Mouse (Mus musculus): ENCODE measurements at regions not wholly inside any gene's neighbourhood (a gene's known extent, or its start where the extent isn't known, plus 50 kb on each side); places are given as distances from the start of the nearest gene placed in this dataset.

- Histone ChIP-seq H3K4me2 (replicated peaks) (no peak overlapping the region), H3K27ac (no peak overlapping the region), H3K9me3 (replicated peaks) (no peaks in the 10 kb centered on the region), H3K4me3 (no peak overlapping the region), H3K36me3 (no peaks in the 10 kb centered on the region), H3K27me3 (no peaks in the 10 kb centered on the region), H3K4me1 (no peaks in the 10 kb centered on the region), H3K9ac (no peak overlapping the region)
- no peak for ATAC-seq (ENCODE audit: low FRiP score)
- 70% methylated on average over 6 of the region's 6 CpGs for WGBS
These were observed 81.8 kb downstream of the Tbx18 start for GRCm38 (mm10) chr9:87649015-87649978.

- no peaks in the 10 kb centered on the region for H3K9me3 ChIP-seq (replicated peaks)
- ATAC-seq (ENCODE audit: low FRiP score): no peak
- 52% methylated on average over 5 of the region's 5 CpGs for WGBS
These were observed 82.7 kb downstream of the Tbx18 start for GRCm38 (mm10) chr9:87648317-87648716.

GRCm38 (mm10) chr9:87645032-87645431, 86.0 kb downstream of the Tbx18 start:
- Histone ChIP-seq H3K27ac (no peak overlapping the region), H3K27me3 (no peaks in the 10 kb centered on the region), H3K9ac (no peak overlapping the region), H3K4me2 (replicated peaks) (no peak overlapping the region), H3K4me1 (no peaks in the 10 kb centered on the region), H3K9me3 (replicated peaks) (no peaks in the 10 kb centered on the region), H3K4me3 (no peak overlapping the region), H3K36me3 (no peaks in the 10 kb centered on the region)
- no peak for ATAC-seq (ENCODE audit: low FRiP score)
- WGBS: 87% methylated on average over 5 of the region's 5 CpGs

More at GRCm38 (mm10) chr9:87648317-87648716, 82.7 kb downstream of the Tbx18 start:
- H3K4me1 ChIP-seq: no peaks in the 10 kb centered on the region
- H3K27me3 ChIP-seq: no peaks in the 10 kb centered on the region
- H3K36me3 ChIP-seq: no peaks in the 10 kb centered on the region
- no peak overlapping the region for H3K9ac ChIP-seq
- no peak overlapping the region for H3K27ac ChIP-seq
- no peak overlapping the region for H3K4me3 ChIP-seq
- no peak overlapping the region for H3K4me2 ChIP-seq (replicated peaks)

GRCm38 (mm10) chr9:87633863-87634630, 97.0 kb downstream of the Tbx18 start:
- Histone ChIP-seq H3K4me2 (replicated peaks) (no peak overlapping the region), H3K27ac (no peak overlapping the region), H3K36me3 (no peaks in the 10 kb centered on the region), H3K4me3 (no peak overlapping the region), H3K9ac (no peak overlapping the region), H3K4me1 (no peaks in the 10 kb centered on the region), H3K27me3 (no peaks in the 10 kb centered on the region), H3K9me3 (replicated peaks) (no peaks in the 10 kb centered on the region)
- no peak for ATAC-seq (ENCODE audit: low FRiP score)
- 85% methylated on average over 5 of the region's 5 CpGs for WGBS

- no peak for ATAC-seq (ENCODE audit: low FRiP score)
- Histone ChIP-seq H3K27me3 (no peaks in the 10 kb centered on the region), H3K4me1 (no peaks in the 10 kb centered on the region), H3K9ac (no peak overlapping the region), H3K27ac (no peak overlapping the region), H3K36me3 (no peaks in the 10 kb centered on the region), H3K4me3 (no peak overlapping the region), H3K9me3 (replicated peaks) (no peaks in the 10 kb centered on the region), H3K4me2 (replicated peaks) (no peak overlapping the region)
- WGBS: 62% methylated on average over 3 of the region's 3 CpGs
These were observed 104.6 kb downstream of the Tbx18 start for GRCm38 (mm10) chr9:87626432-87626831.

- Histone ChIP-seq H3K9ac (no peak overlapping the region), H3K27ac (no peak overlapping the region), H3K36me3 (no peaks in the 10 kb centered on the region), H3K4me3 (no peak overlapping the region), H3K9me3 (replicated peaks) (no peaks in the 10 kb centered on the region), H3K4me2 (replicated peaks) (no peak overlapping the region), H3K27me3 (no peaks in the 10 kb centered on the region), H3K4me1 (no peaks in the 10 kb centered on the region)
- ATAC-seq (ENCODE audit: low FRiP score): no peak
- 42% methylated on average over 7 of the region's 7 CpGs for WGBS
These were observed 112.8 kb downstream of the Tbx18 start for GRCm38 (mm10) chr9:87618238-87618673.

GRCm38 (mm10) chr9:87607878-87608631, 123.0 kb downstream of the Tbx18 start:
- no peak overlapping the region for H3K4me3 ChIP-seq
- H3K27me3 ChIP-seq: no peaks in the 10 kb centered on the region
- H3K9ac ChIP-seq: no peak overlapping the region
- H3K27ac ChIP-seq: no peak overlapping the region
- H3K4me2 ChIP-seq (replicated peaks): no peak overlapping the region
- H3K4me1 ChIP-seq: no peaks in the 10 kb centered on the region
- no peaks in the 10 kb centered on the region for H3K36me3 ChIP-seq
- H3K9me3 ChIP-seq (replicated peaks): no peaks in the 10 kb centered on the region
- WGBS: 70% methylated on average over 10 of the region's 10 CpGs
- ATAC-seq (ENCODE audit: low FRiP score): no peak

GRCm38 (mm10) chr9:87575591-87575990, 155.5 kb downstream of the Tbx18 start:
- Histone ChIP-seq H3K4me1 (no peaks in the 10 kb centered on the region), H3K4me2 (replicated peaks) (no peak overlapping the region), H3K9me3 (replicated peaks) (no peaks in the 10 kb centered on the region), H3K9ac (no peak overlapping the region), H3K27ac (no peak overlapping the region), H3K36me3 (no peaks in the 10 kb centered on the region), H3K4me3 (no peak overlapping the region), H3K27me3 (no peaks in the 10 kb centered on the region)
- no peak for ATAC-seq (ENCODE audit: low FRiP score)
- WGBS: 68% methylated on average over 2 of the region's 2 CpGs

- H3K27ac ChIP-seq: no peak overlapping the region
- WGBS: 46% methylated on average over 2 of the region's 2 CpGs
- no peaks in the 10 kb centered on the region for H3K9me3 ChIP-seq (replicated peaks)
- H3K4me3 ChIP-seq: no peak overlapping the region
- H3K4me1 ChIP-seq: no peaks in the 10 kb centered on the region
- no peaks in the 10 kb centered on the region for H3K36me3 ChIP-seq
- no peak for ATAC-seq (ENCODE audit: low FRiP score)
- H3K27me3 ChIP-seq: no peaks in the 10 kb centered on the region
- H3K9ac ChIP-seq: no peak overlapping the region
- no peak overlapping the region for H3K4me2 ChIP-seq (replicated peaks)
These were observed 156.7 kb downstream of the Tbx18 start for GRCm38 (mm10) chr9:87574250-87574864.

- Histone ChIP-seq H3K4me3 (no peak overlapping the region), H3K4me1 (no peaks in the 10 kb centered on the region), H3K27ac (no peak overlapping the region), H3K9me3 (replicated peaks) (no peaks in the 10 kb centered on the region), H3K36me3 (no peaks in the 10 kb centered on the region), H3K9ac (no peak overlapping the region), H3K27me3 (no peaks in the 10 kb centered on the region), H3K4me2 (replicated peaks) (no peak overlapping the region)
- no peak for ATAC-seq (ENCODE audit: low FRiP score)
- WGBS: 53% methylated on average over 3 of the region's 3 CpGs
These were observed 167.8 kb downstream of the Tbx18 start for GRCm38 (mm10) chr9:87563244-87563643.

GRCm38 (mm10) chr9:87562796-87563195, 168.3 kb downstream of the Tbx18 start:
- Histone ChIP-seq H3K27ac (no peak overlapping the region), H3K4me3 (no peak overlapping the region), H3K4me1 (no peaks in the 10 kb centered on the region), H3K36me3 (no peaks in the 10 kb centered on the region), H3K9ac (no peak overlapping the region), H3K4me2 (replicated peaks) (no peak overlapping the region), H3K27me3 (no peaks in the 10 kb centered on the region), H3K9me3 (replicated peaks) (no peaks in the 10 kb centered on the region)
- ATAC-seq (ENCODE audit: low FRiP score): no peak
- 54% methylated on average over 6 of the region's 6 CpGs for WGBS

- 79% methylated on average over 12 of the region's 12 CpGs for WGBS
- no peak overlapping the region for H3K4me2 ChIP-seq (replicated peaks)
- H3K9ac ChIP-seq: no peak overlapping the region
- H3K9me3 ChIP-seq (replicated peaks): no peaks in the 10 kb centered on the region
- no peak overlapping the region for H3K4me3 ChIP-seq
- ATAC-seq (ENCODE audit: low FRiP score): no peak
- no peak overlapping the region for H3K27ac ChIP-seq
- 0 out of 2 replicates have a peak, but pooled peaks cover 3% of the 10 kb centered on the region for H3K4me1 ChIP-seq
- no peaks in the 10 kb centered on the region for H3K36me3 ChIP-seq
- no peaks in the 10 kb centered on the region for H3K27me3 ChIP-seq
These were observed 173.2 kb downstream of the Tbx18 start for GRCm38 (mm10) chr9:87557841-87558240.

Measured in hindbrain, embryonic 12.5 days (tissue).